Mouse (Mus musculus) brain, embryonic 14.5 days (tissue): Measurements from ENCODE around the gene Nampt. TPM values are rescaled to one million over a fixed set of nuclear protein-coding genes. Genes with fewer than 3 reads are reported as not detected.

Experiments used
- DNase-seq: peaks from one replicate; pipeline ENCODE4 v3.0.0-alpha.2; 2011; ENCODE audit warnings: low read depth
- CTCF ChIP-seq: fragments of 200-500 bp; IDR thresholded peaks from 2 replicates; pipeline ENCODE4 v1.5.1; 2012; ENCODE audit warnings: inconsistent platforms, mild to moderate bottlenecking, moderate library complexity, borderline replicate concordance; ENCODE audit not compliant: insufficient read depth, insufficient read length; ENCODE audit errors: extremely low read depth
- POLR2A ChIP-seq: fragments of 200-500 bp; IDR thresholded peaks from 2 replicates; pipeline ENCODE4 v1.6.1; 2012; ENCODE audit warnings: mild to moderate bottlenecking, inconsistent platforms, borderline replicate concordance; ENCODE audit not compliant: poor library complexity, insufficient read depth, insufficient read length, severe bottlenecking; ENCODE audit errors: extremely low read depth
- polyA plus RNA-seq: library from polyadenylated mRNA; depleted of rRNA; stranded (reverse); fragments of >200 nt; gene quantifications from 2 replicates; pipeline ENCODE4 v1.2.3, GENCODE M21; 2012

The Nampt gene
- polyA plus RNA-seq, 1 experiment: 28.4 TPM

GRCm38 (mm10) chr12:32854866-32855265 is 35.5 kb downstream of the Nampt start:
- no peak for DNase-seq
- TF ChIP-seq POLR2A: no peak
- TF ChIP-seq CTCF: no peak

GRCm38 (mm10) chr12:32855398-32855797 is 36.1 kb downstream of the Nampt start:
- DNase-seq: no peak
- TF ChIP-seq POLR2A (no peak), CTCF (no peak)

- DNase-seq: no peak
Measured at GRCm38 (mm10) chr12:32856707-32857511, 37.6 kb downstream of the Nampt start.

GRCm38 (mm10) chr12:32858444-32858843 is 39.1 kb downstream of the Nampt start:
- DNase-seq: no peak
- TF ChIP-seq POLR2A (no peak), CTCF (no peak)

More at GRCm38 (mm10) chr12:32856707-32857511, 37.6 kb downstream of the Nampt start:
- TF ChIP-seq POLR2A: no peak

- TF ChIP-seq POLR2A: no peak
- no peak for TF ChIP-seq CTCF
- DNase-seq: no peak
Measured at GRCm38 (mm10) chr12:32860820-32861219, 41.5 kb downstream of the Nampt start.

GRCm38 (mm10) chr12:32870815-32871214 is 51.5 kb downstream of the Nampt start:
- no peak for TF ChIP-seq CTCF
- TF ChIP-seq POLR2A: no peak
- no peak for DNase-seq

- no peak for DNase-seq
- no peak for TF ChIP-seq CTCF
- no peak for TF ChIP-seq POLR2A
Measured at GRCm38 (mm10) chr12:32877500-32877899, 58.2 kb downstream of the Nampt start.

GRCm38 (mm10) chr12:32877964-32878571 is 58.7 kb downstream of the Nampt start:
- peak; percentile 89 for DNase-seq

GRCm38 (mm10) chr12:32879371-32879770 is 60.0 kb downstream of the Nampt start:
- DNase-seq: no peak
- TF ChIP-seq POLR2A (no peak), CTCF (no peak)

More at GRCm38 (mm10) chr12:32877964-32878571, 58.7 kb downstream of the Nampt start:
- no peak for TF ChIP-seq POLR2A
- no peak for TF ChIP-seq CTCF

- DNase-seq: no peak
- TF ChIP-seq POLR2A (no peak), CTCF (no peak)
Measured at GRCm38 (mm10) chr12:32884356-32884755, 65.0 kb downstream of the Nampt start.

GRCm38 (mm10) chr12:32885041-32885440 is 65.7 kb downstream of the Nampt start:
- no peak for TF ChIP-seq CTCF
- TF ChIP-seq POLR2A: no peak
- no peak for DNase-seq

- DNase-seq: no peak
- TF ChIP-seq CTCF (no peak), POLR2A (no peak)
Measured at GRCm38 (mm10) chr12:32886353-32886752, 67.0 kb downstream of the Nampt start.

GRCm38 (mm10) chr12:32888226-32888625 is 68.9 kb downstream of the Nampt start:
- no peak for DNase-seq
- no peak for TF ChIP-seq CTCF
- TF ChIP-seq POLR2A: no peak
